Comparison of ENCODE assay signal across 9 mouse cellular contexts in the genomic region with DNA sequence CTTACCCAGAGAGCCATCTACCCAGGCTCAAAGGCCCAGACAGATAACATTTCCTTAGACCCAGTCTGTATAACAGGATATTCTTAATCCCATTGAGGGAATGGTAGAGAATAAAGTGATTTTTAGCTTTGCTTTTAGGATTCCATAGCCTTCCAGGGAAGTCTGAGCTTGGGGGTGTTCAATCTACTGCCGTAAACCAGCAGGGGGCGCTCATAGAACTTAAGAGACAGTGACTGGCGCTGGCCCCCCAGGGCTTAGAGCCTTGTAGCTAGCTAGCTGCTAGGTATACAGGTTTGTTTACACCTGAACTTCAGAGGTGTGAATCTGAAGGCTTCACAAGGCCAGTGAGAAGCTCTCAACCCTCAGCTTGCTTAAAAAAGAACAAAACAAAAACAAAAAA. TPM values are rescaled to one million over a fixed set of nuclear protein-coding genes. Genes with fewer than 3 reads are reported as not detected.
DNase-seq lines count a peak whose midpoint lies in the region; ATAC-seq and TF ChIP-seq lines count a peak whose summit lies in the region.
"Had no signal": no experiment of that assay in that cellular context is flagged by ENCODE, and none has a peak within 500 bp of the region (broad histone marks: within the 10 kb centered on the region; RNA-seq: fewer than 3 reads in every experiment).

No protein-coding gene starts in this region.

- H3K9me3 ChIP-seq in kidney, embryonic 14.5 days (ENCODE audit: control insufficient read depth, low read length), result no peaks in the 10 kb centered on the region
- peaks cover 8% of the 10 kb centered on the region for H3K9me3 ChIP-seq in limb, embryonic 12.5 days

- no peak overlapping the region for H3K27ac ChIP-seq in kidney, adult 2 months (ENCODE audit: insufficient read depth, low read depth, low read length)
- H3K27ac ChIP-seq in kidney, embryonic 14.5 days (ENCODE audit: low read depth, low read length), result no peak overlapping the region
- 0 out of 2 replicates have a peak overlapping the region, but pooled peaks have one; percentile 12 for H3K27ac ChIP-seq in limb, embryonic 12.5 days

- H3K4me1 ChIP-seq in kidney, adult 2 months (ENCODE audit: control insufficient read depth, insufficient read depth, low read length), result no peaks in the 10 kb centered on the region
- H3K4me1 ChIP-seq in kidney, embryonic 14.5 days (ENCODE audit: control insufficient read depth, insufficient read depth, low read length), result 0 out of 2 replicates have a peak, but pooled peaks cover 2% of the 10 kb centered on the region
- peaks cover 30% of the 10 kb centered on the region for H3K4me1 ChIP-seq in limb, embryonic 12.5 days (replicated peaks)

- H3K4me2 ChIP-seq in kidney, embryonic 14.5 days (replicated peaks; ENCODE audit: low read depth, low read length), result no peak overlapping the region
- H3K4me2 ChIP-seq in limb, embryonic 12.5 days, result no peak overlapping the region

- peak; percentile 66 for TF ChIP-seq CTCF in kidney, adult 2 months (conservative IDR thresholded peaks at IDR 0.05; ENCODE audit: insufficient read depth, insufficient read length, low read depth, low read length)
- peak; percentile 85 for TF ChIP-seq CTCF in Patski (IDR thresholded peaks at IDR 0.05)

- no peak overlapping the region for H3K9ac ChIP-seq in kidney, embryonic 14.5 days (ENCODE audit: low read depth, low read length)
- no peak overlapping the region for H3K9ac ChIP-seq in limb, embryonic 12.5 days (replicated peaks)

- no peak for TF ChIP-seq POLR2A in kidney, adult 2 months (IDR thresholded peaks at IDR 0.05; ENCODE audit: low read depth, low read length)

- no peak for ATAC-seq in kidney, embryonic 14.5 days (ENCODE audit: low FRiP score, low TSS enrichment)
- no peak for ATAC-seq in Patski
- ATAC-seq in common myeloid progenitor, adult 5-6 weeks (replicated peaks; ENCODE audit: low read depth, poor library complexity, severe bottlenecking), result peak; percentile 51; the same call in 1 of the 2 replicates
- peak; percentile 48 to 53; a peak in 2 of 4 replicates for ATAC-seq in hematopoietic stem cell, adult 5-6 weeks (replicated peaks in 1 of 2; ENCODE audit: insufficient read depth in 1 of 2, low FRiP score in 2 of 2, low TSS enrichment in 1 of 2, low read depth in 1 of 2, poor library complexity in 2 of 2, severe bottlenecking in 2 of 2)
- ATAC-seq in limb, embryonic 12.5 days (ENCODE audit: insufficient number of reproducible peaks, insufficient read depth, low FRiP score, low TSS enrichment, low read depth), result no peak

- POLR2A ChIA-PET in Patski (lab: Charles Lee), result interaction anchor here (0.5 to 0.7 kb wide), 2 partner anchors 15 to 206 kb away, joined by 3 to 5 read pairs; no protein-coding TSS in a partner anchor

- WGBS in kidney, adult 2 months, result 14% methylated on average over 3 of the region's 3 CpGs
- WGBS in kidney, embryonic 14.5 days, result 10% methylated on average over 3 of the region's 3 CpGs
- WGBS in limb, embryonic 12.5 days, result 7% methylated on average over 3 of the region's 3 CpGs

- peak; percentile 77 for DNase-seq in kidney, adult 2 months
- no peak for DNase-seq in Patski (ENCODE audit: low read depth, low spot score)
- peak; percentile 21 for DNase-seq in ovary, postnatal 10 days (ENCODE audit: low spot score)
- peak; percentile 84 for DNase-seq in thymus, postnatal 14 days

- CTCF ChIA-PET in Patski (lab: Charles Lee), result interaction anchor here (0.6 to 1.9 kb wide), 15 partner anchors 8 to 596 kb away, joined by 3 to 10 read pairs (median 4); partner anchors contain the start of genes Acyp1, Dlst, Prox2 and Zc2hc1c

- no peaks in the 10 kb centered on the region; the same call in 1 of the 2 replicates for H3K36me3 ChIP-seq in kidney, adult 2 months (ENCODE audit: control insufficient read depth, insufficient read depth, low read length)
- H3K36me3 ChIP-seq in kidney, embryonic 14.5 days (ENCODE audit: control insufficient read depth, insufficient read depth, low read length), result peaks cover 13% of the 10 kb centered on the region
- peaks cover 33% of the 10 kb centered on the region for H3K36me3 ChIP-seq in limb, embryonic 12.5 days

- no peaks in the 10 kb centered on the region for H3K27me3 ChIP-seq in kidney, adult 2 months (replicated peaks; ENCODE audit: control insufficient read depth, insufficient read depth, low read length)
- no peaks in the 10 kb centered on the region for H3K27me3 ChIP-seq in kidney, embryonic 14.5 days (ENCODE audit: control insufficient read depth, insufficient read depth, low read length)
- H3K27me3 ChIP-seq in Patski, result no peaks in the 10 kb centered on the region
- no peaks in the 10 kb centered on the region for H3K27me3 ChIP-seq in limb, embryonic 12.5 days

- H3K4me3 ChIP-seq in kidney, adult 2 months (ENCODE audit: insufficient read depth, low read depth, low read length), result no peak overlapping the region
- no peak overlapping the region for H3K4me3 ChIP-seq in kidney, embryonic 14.5 days (ENCODE audit: low read length)
- no peak overlapping the region for H3K4me3 ChIP-seq in limb, embryonic 12.5 days (replicated peaks)
- H3K4me3 ChIP-seq: myocyte had no signal

- in situ Hi-C loops in Patski (cut with MboI; ENCODE audit: low pct_unique_long_range_greater_than_20kb), result no loop called here

RNA-seq across cellular contexts. Expression of gene Prox2, which starts 18.3 kb away (rescaled TPM):
- 2.0 and 2.4 TPM in 2 replicates for polyA plus RNA-seq in kidney, adult 2 months (2012; rRNA removed)
- 2.9 and 3.3 TPM in 2 replicates for polyA plus RNA-seq in kidney, embryonic 14.5 days (2014; fragmentation: Nextera tagmentation; extraction: Ambion mirVana)
- 2.7 TPM for polyA plus RNA-seq in Patski (2021)
- total RNA-seq in common myeloid progenitor, adult 5-6 weeks (2017), result 3.7 and 5.9 TPM in 2 replicates
- 1.7 and 3.2 TPM in 2 replicates for total RNA-seq in hematopoietic stem cell, adult 5-6 weeks (2017)
- 3.0 and 4.2 TPM in 2 replicates for polyA plus RNA-seq in limb, embryonic 12.5 days (2016; fragmentation: Nextera tagmentation; extraction: Ambion mirVana)

RNA-seq across cellular contexts. Expression of gene Dlst, which starts 18.4 kb away (rescaled TPM):
- 294 and 312 TPM in 2 replicates for polyA plus RNA-seq in kidney, adult 2 months (2012; rRNA removed)
- polyA plus RNA-seq in kidney, embryonic 14.5 days (2014; fragmentation: Nextera tagmentation; extraction: Ambion mirVana), result 68.1 and 119 TPM in 2 replicates
- 194 TPM for polyA plus RNA-seq in Patski (2021)
- total RNA-seq in common myeloid progenitor, adult 5-6 weeks (2017), result 165 and 185 TPM in 2 replicates
- 161 and 171 TPM in 2 replicates for total RNA-seq in hematopoietic stem cell, adult 5-6 weeks (2017)
- polyA plus RNA-seq in limb, embryonic 12.5 days (2016; fragmentation: Nextera tagmentation; extraction: Ambion mirVana), result 113 and 115 TPM in 2 replicates

RNA-seq across cellular contexts. Expression of gene Rps6kl1, which starts 58.9 kb away (rescaled TPM):
- 0.89 and 0.98 TPM in 2 replicates for polyA plus RNA-seq in kidney, adult 2 months (2012; rRNA removed)
- 0.61 and 1.0 TPM in 2 replicates for polyA plus RNA-seq in kidney, embryonic 14.5 days (2014; fragmentation: Nextera tagmentation; extraction: Ambion mirVana)
- 0.60 TPM for polyA plus RNA-seq in Patski (2021)
- 0.15 TPM in 1 of 2 replicates, not detected in the other for total RNA-seq in common myeloid progenitor, adult 5-6 weeks (2017)
- total RNA-seq in hematopoietic stem cell, adult 5-6 weeks (2017), result not detected in 2 replicates
- 0.46 and 0.56 TPM in 2 replicates for polyA plus RNA-seq in limb, embryonic 12.5 days (2016; fragmentation: Nextera tagmentation; extraction: Ambion mirVana)

Comparison
In these comparisons a context has a peak if more than half of its experiments do, and no peak if none do; other contexts are left out.
1. ATAC-seq: peak in common myeloid progenitor, adult 5-6 weeks (single experiment) and hematopoietic stem cell, adult 5-6 weeks (2 of 2); none in kidney, embryonic 14.5 days (single experiment), Patski (single experiment) and limb, embryonic 12.5 days (single experiment).